Mouse (Mus musculus): ENCODE measurements around the gene Man1a2.

The Man1a2 gene

DNA sequence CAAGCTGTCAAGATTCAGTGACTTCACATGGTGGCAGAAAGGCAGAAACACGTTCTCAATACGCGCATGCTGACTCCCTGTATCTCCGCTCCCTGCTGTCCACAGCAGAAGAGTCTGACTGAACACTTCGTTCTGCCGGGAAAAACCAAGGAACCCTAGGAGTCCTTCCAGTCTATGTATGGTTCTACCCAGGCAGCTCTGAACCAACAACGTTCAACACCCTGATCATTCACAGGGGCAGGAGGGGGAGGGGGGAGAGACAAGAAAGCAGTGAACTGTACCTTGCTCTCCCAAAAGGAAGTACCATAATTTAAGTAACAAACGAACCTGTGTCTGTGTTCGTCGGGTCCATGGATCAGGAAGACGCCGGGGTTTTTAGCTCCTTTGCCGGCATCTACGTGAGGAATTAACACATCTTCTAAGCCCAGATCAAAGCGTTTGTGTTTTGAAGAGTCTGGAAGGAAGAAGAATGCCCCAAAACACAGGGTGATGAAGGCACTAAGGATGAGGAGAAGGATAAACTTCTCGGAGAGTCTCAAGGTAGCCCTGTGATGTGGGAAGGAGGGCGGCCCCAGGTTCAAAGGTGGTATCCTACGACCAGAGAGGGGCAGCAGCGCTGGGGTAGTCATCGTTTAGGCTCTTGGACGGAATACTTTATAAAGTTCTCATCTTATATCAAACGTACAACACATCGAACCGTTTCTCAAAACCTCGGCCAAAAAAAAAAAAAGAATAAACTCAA is 898 bp downstream of the Man1a2 start:
- DNase-seq (ENCODE audit: low spot score): no peak

DNA sequence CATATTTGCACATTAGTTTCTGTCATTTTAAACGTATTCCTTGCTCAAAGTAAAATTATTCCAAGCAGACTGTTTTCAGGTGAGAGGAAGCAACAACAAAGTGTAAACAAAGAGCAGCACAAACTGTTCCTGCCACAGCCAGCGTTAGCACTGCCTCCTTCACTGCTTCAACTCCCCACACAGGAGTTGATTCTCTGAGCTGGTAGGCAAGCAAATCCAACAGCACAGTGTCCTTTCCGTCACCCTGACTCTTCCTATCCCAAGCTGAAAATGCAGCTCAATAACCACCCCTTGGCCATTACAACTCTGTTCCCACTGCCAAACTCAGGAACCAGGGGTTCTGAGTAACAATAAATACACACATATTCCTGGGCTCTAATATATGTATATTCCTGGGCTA is 2.5 kb downstream of the Man1a2 start:
- no peak for DNase-seq (ENCODE audit: low spot score)

DNA sequence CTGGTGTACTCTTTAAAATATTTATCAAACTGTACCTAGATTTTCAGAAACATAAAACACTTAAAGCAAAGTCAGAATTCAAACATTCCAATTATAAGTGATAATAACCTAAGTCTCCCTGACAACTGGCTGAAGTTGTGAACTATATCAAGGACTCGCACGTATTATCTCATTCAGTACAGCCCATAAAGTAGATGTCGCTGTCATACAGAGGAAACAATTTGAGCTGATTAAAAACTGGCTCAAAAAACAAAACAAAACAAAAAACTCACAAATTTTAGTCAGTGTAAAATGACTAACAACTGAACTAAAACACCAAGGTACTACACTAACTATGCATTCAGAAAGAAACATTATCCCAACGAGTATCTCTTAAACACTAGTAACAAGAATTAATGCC is 3.0 kb downstream of the Man1a2 start:
- DNase-seq (ENCODE audit: low spot score): no peak

DNA sequence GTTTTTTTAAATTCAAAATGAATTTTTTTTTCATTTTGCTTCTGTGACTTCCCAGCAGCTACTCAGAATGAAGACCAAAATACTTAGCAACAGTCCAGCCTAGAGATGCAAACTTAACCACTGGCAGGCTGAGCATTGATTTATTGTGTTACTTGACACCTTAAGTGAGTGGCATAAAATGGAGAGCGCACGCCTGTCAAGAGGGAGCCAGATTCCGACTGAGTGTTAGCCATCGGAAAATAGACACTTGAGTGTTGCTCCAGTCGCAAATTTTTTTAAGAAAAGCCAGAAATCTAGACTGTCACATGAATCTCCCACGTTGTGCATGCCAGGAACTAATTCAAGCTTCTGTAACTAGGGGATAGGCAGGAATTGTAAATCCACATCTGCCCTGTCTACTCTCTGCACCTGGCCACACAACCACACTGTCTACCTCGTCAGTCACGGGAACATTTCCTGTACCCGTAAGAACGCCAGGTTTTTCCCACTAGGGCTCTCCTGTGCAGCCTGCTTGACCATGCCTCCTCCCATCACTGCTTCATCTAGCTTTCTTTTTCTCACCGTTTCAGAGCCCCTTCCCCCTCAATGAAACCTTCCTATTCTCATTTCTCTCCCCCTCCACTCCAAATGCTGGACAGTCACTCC is 3.7 kb downstream of the Man1a2 start:
- DNase-seq (ENCODE audit: low spot score): no peak

DNA sequence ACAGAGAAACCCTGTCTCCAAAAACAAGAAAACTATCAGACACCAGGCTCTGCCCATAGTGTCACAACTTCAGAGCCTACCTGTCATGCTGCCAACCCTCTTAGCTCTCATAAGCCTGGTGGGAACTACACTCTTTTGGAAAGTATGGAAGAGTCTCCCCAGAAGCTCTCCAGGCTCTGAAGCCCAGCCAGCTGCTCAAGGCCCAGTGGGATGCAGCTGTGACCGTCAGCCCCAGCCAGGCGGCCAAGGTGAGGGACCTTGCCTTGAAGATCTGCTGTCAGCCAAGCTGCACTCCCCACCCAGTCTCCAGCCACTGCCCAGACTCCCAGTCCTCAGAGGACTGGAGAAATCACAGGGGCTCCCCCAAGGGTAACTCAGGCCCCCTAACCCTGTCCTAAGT is 5.1 kb downstream of the Man1a2 start:
- no peak for DNase-seq (ENCODE audit: low spot score)

DNA sequence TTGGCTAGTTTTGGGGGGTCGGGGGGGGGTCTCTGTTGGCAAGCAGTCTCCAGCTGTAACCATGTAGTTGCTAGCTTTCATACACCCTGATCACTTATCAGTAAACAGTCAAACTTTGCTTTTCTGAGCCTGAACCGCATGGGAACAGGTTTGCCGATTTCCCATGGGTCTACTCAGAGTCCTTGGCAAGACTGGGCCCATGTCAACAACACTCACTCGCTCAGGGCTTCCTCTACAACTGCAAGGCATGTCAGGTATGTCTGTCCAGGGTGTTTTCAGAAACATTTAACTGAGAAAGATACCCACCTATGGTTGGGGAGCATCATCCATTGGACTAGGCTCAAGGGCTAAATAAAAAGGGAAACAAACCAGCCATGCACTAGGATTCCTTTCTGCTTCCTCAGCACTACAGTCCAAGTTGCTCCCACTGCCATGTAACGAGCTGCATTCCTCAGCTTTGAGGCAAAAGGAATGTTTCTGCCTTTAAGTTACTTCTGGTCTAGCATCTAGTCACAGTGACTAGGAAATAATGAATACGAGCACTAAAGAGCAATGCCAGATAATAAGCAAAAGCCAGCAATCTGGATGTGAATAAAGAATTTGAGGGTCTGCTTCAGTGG is 6.2 kb downstream of the Man1a2 start:
- DNase-seq (ENCODE audit: low spot score): no peak

DNA sequence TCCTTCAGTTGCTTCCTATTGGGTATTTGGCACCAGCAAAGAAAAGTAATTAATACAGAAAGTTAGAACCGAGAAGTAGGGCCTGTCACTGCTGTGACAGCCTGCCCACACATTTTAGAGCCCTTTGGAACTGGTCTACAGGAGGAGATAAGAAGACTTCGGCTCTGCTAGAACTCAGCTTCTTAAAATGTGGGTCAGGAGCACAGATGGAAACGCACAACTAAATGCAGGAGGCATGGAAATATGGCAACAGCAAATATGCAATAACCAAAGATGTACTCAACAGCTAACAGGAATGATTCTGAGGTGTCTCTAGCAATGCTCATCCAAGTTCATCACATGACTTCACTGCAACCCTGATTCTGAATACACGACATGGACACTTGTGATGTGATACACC is 10.2 kb downstream of the Man1a2 start:
- DNase-seq (ENCODE audit: low spot score): no peak

DNA sequence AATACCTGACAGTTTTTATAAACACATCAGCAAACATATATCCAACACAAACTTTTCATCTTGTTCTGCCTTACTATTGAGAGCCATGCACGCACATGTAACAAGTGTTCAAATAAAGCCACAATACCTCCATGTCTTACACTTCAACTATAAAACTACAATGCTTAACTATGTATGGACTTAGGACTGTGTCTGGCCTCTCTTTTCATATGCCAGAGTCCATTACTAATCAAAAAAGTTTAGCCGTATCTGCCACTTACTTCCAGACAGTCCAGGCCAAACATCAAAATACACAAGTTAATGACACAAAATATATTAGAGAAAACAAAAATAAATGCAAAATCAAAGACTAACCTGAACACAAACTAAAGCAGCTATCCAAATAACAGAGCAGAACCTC is 14.9 kb downstream of the Man1a2 start:
- DNase-seq (ENCODE audit: low spot score): no peak

DNA sequence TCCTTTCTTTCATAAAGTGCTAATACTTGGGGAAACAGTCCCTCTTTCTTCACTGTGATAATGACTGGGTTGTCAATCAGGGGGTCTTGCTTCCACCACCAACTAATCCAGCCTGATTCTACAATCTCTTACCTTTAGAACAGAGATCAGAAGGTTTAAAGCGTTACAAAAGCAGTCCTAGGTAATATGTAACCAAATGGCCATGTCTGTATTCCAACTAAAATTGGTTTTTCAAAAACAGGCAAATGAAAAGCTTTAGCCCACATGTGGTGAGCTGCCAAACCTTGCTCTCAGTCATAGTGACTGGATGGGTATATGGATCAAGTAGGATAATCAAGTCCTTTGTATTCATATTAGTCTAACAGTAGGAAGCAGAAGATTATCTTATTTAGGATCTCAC is 32.0 kb downstream of the Man1a2 start:
- DNase-seq (ENCODE audit: low spot score): no peak

DNA sequence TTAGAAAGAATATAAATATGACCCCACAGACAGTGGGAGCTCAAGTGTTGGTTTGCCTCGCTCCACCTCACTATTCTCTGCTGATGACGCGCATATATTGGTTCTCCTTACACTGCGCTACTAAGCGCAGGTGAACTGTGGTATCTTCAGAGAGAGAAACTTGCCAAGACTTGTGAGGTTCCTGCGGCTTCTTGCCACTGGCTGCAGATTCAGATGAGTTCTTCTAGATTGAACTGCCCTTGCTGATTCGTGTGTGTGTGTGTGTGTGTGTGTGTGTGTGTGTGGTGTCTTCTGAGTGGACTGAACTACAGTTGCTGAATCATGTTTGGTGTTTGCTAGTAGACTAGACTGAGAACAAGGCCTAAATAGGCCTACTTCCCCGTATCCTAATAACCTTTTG is 43.7 kb downstream of the Man1a2 start:
- no peak for DNase-seq (ENCODE audit: low spot score)

DNA sequence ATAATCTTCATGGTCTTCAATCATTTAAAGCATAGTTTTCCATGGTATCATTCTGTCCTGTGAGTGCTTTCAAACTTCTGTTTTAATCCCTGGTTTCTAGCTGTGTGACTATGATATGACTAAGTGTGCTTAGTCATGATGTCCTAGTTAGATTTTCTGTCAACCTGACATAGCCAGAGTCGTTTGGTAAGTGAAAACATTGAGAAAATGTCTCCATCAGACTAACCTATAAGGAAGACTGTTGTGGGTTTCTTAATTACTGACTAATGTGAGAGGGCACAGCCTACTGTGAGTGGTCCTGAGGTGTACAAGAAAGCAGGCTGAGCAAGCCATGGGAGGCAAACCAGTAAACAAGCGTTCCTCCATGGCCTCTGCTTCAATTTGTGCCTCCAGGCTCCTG is 49.0 kb downstream of the Man1a2 start:
- DNase-seq (ENCODE audit: low spot score): no peak

DNA sequence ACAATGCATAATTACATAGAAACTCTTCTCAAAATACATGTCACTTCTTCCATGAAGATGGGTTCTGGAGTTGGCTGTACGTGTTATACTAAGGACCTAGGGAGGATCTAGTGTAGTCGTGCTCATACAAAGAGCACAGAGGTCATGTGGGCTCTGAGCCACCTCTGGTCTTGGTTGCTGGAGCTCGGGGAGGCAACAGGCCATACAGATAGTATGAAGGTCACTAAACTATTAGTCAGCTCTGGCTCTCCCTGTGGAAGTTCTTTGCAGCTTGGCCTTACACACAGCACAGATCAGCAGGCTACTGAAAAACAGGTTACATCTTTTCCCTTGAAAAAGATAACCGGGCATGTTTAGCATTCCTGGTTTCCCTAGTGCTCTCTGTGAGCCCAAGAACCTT is 50.5 kb downstream of the Man1a2 start:
- DNase-seq (ENCODE audit: low spot score): no peak

DNA sequence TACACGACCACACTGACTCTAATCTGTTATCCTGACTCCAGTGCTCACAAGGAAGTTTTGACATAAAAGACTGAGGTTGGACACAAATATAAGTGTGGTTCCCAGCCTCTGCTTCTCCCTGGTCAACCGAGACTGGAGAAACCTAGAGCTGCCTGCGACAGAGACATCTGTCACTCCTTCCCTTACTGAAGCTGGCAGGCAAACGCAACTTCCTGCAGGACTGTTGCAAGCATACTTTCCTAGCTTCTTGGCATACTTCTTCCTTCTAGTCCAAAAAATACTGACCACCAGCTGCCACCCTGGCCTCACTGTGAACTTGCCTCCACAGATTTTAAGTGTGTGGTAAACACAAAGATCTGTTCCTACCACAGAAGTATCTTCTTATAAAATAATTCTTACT is 66.8 kb downstream of the Man1a2 start:
- DNase-seq (ENCODE audit: low spot score): no peak

DNA sequence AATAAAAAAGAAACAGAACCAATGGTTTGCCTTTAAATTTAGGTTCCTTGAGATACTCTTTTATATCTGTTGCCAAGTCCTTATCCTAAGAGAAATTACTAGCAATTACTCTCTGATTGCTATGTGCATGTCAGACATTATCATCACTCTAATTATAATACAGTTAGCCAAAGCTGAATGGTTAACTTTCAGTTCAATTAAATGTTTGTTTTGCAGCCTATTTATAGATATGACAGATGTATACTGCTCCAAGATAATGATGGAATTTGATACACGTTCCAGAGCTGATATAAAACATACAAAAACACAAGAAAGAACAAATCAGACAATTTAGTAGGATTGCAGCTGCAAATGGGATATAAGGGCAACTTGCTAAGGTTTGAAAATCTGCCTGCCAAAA is 74.4 kb downstream of the Man1a2 start:
- DNase-seq (ENCODE audit: low spot score): no peak

DNA sequence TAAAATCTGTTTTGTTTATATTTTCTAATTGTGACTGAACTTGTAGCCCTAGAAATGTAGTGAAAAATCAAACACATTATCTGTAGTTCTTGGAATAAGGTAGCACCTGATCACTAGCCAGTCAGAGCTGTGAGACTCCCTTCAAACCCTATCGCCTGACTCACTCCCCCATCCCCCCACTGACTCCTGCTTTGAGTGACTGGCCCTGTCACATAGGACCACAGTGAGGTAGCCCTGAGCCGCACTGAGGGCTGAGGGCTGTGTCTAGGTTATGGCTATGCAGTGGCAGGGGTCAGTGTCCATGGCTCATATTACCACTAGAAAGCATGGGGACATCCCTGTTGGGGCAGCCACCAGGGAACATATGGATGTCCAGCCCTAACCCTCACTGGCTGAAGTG is 80.8 kb downstream of the Man1a2 start:
- no peak for DNase-seq (ENCODE audit: low spot score)

DNA sequence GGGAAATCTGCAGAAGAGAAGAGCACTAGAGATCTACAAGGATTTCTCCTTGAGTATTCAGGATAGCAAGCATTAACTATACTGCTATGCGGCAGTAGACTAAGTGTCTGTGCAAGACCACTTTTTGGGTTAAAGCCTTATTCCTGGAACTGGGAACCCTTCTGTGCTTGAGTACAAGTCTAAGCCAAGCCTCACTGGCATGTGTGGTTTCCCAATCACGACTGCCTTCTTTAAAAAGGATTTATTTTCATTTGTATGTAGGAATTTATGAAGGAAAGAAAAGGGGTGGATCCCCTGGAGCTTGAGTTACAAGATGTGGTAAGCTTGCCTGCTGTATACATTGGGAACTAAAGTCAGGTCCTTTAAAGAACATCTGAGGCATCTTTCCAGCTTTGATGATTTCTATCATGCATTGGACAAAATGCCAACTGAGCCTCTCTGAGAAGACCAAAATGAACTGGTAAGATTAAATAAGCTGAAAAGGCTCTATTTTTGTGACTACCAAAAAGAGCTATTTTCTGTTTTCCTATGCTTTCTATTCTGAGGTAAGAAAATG is 86.0 kb downstream of the Man1a2 start:
- no peak for DNase-seq (ENCODE audit: low spot score)

DNA sequence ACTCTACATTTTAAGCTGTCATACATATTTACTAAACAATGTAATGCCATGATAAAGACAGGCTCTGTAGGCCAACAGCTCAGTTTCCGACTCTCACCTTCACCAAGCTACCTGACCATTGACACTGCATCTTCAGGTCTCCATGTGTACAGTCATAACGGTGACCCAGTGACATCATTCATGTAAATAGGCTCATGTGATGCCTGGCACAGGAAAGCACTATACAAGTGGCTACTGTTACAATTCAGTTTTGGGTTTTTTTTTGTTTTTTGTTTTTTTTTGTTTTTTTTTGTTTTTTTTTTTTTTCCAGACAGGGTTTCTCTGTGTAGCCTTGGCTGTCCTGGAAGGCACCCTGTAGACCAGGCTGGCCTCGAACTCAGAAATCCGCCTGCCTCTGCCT is 94.2 kb downstream of the Man1a2 start:
- DNase-seq (ENCODE audit: low spot score): no peak

DNA sequence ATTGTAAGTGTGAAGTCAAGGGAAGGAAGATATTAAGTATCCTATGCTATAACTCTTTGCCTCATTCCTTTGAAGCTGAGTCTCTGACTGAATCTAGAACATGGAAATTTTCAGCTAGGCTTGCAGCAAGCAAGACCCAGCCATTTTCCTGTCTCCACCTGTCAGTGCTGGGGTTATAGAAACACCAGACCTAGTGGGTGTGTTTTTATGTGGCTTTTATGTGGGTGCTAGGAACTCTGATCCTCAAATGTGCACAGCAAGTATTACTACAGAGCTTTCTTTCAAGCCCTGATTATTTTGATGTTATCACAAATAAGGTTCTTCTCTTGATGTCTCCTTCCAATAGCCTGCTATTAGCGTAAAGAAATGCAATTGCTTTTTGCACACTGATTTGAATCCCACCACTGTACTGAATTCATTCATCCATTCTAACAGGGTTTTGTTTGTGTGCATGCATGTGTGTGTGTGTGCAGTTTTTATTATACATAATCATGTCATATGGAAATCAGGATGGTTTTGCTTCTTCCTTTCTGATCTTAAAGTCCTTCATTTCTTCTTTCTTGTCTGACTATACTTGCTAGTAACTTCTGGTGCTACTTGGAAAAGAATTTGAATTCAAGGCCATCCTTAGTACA is 102.5 kb downstream of the Man1a2 start:
- DNase-seq (ENCODE audit: low spot score): no peak

DNA sequence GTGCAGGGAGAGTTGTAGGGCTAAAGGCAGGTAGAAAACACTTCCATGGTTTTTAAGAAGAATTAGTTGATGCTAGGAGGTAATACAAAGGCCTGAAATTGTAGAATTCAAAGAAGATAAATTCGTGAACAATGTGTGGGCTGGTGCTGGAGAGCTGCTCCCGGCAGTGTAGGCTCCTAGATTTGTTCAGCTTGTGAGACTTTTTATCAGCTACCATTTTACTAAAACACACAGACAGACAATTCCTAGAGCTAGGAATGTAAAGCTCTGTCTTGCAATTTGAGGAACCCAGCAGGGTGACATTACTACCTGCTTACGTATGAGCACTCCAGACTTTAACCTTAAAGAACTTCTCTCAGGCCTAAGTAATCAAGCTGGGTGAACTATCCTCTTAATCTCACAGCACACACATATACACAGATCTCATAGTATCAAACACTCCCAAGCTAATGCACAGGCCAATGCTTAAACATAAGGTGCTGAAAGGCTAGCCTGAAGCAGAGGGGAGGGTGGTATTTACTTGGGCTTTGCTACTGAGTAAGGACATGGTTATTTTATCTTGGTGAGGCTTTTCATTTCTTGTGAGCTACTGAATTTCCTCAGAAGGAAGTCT is 112.6 kb downstream of the Man1a2 start:
- no peak for DNase-seq (ENCODE audit: low spot score)

DNA sequence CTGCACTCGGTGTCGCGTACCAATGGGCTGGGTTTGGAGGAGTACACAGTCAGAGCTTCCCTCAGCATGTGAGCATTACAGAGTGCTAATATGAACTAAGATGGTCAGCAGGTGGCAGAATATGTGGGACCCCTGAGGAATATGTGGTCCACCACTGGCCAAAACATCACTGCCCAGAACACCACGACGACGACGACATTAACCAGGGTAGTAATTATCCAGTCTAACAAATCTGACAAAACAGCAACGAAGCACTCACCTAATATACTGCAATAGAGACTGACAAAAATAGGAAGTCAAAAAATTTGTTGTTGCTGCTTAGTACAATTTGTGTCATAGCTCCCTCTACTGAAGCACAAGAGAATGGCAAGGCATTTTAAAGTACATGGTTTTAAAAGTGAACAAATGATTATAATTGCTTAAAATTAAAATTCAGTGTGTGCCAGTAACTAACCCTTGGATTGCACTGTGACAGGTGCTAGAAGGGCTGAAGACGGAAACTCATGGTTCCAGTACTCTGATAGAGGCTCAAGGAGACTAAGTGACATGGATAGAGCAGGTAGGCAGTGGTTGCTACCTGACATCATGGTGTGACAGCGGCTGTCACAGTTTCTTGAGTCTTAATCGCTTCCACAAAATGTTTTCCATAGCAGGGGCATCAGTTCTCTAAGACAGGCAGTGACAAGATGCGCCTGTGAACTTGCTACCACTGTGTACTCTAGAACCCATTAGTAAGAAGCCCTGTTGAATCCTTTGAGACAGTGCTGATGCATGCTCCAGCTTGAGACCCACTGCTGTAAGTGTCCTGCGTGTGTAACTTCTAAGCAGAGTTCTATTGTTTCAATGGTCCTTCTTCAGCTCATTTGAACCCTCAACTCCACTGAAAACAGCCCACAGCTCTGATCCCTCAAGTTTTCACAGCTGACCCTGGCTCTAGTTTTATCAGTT is 116.6 kb downstream of the Man1a2 start:
- DNase-seq (ENCODE audit: low spot score): no peak

DNA sequence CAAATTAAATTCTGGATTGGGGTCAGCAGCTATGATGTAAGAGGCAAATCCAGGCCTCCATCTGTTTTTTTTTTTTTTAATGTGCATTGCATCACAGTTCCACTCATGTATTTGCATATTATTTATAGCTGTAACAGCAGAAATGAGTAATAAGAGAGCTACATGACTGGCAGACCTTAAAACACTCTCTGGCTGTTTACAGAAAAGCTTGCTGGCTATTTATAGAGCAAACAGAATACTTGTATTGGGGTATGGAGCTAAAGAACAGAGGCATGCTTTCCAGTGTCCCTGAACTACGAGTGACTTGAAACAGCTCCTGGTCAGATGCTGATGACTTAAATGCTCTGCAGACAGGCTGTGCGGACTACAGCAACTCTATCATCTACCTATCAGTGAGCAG is 121.7 kb downstream of the Man1a2 start:
- DNase-seq (ENCODE audit: low spot score): no peak
